Mouse (Mus musculus) mesoderm, embryonic 11.5 days (tissue): ENCODE data around the gene Sytl5.

Experiments
- DNase-seq: peaks from one replicate; pipeline ENCODE4 v3.0.0-alpha.2; 2012; ENCODE audit warnings: low read depth, low spot score

Gene Sytl5

GRCm38 (mm10) chrX:9885322-9885721, at the start of gene Sytl5:
Gene Sytl5, plus strand, starts transcription at chrX:9885622.
- no peak for DNase-seq

GRCm38 (mm10) chrX:9846628-9847027, 38.8 kb upstream of the Sytl5 start, which contains the start of gene Hypm:
Gene Hypm, plus strand, starts transcription at chrX:9846928.
- DNase-seq: no peak

- no peak for DNase-seq
Measured at GRCm38 (mm10) chrX:9849403-9849802, 36.0 kb upstream of the Sytl5 start, which contains the start of gene H2al3. Gene H2al3, plus strand, starts transcription at chrX:9849703.

GRCm38 (mm10) chrX:9861859-9862258, 23.6 kb upstream of the Sytl5 start:
- DNase-seq: no peak

- DNase-seq: no peak
Measured at GRCm38 (mm10) chrX:9875519-9875918, 9.9 kb upstream of the Sytl5 start.

- DNase-seq: no peak
Measured at GRCm38 (mm10) chrX:9909572-9909971, 24.1 kb downstream of the Sytl5 start.

GRCm38 (mm10) chrX:9933839-9934238, 48.4 kb downstream of the Sytl5 start:
- no peak for DNase-seq

GRCm38 (mm10) chrX:9984094-9984669, 98.8 kb downstream of the Sytl5 start:
- DNase-seq: no peak

- DNase-seq: no peak
Measured at GRCm38 (mm10) chrX:10000718-10001117, 115.3 kb downstream of the Sytl5 start.

GRCm38 (mm10) chrX:10005946-10006345, 120.5 kb downstream of the Sytl5 start:
- DNase-seq: no peak

- DNase-seq: no peak
Measured at GRCm38 (mm10) chrX:10007675-10008270, 122.4 kb downstream of the Sytl5 start.

- no peak for DNase-seq
Measured at GRCm38 (mm10) chrX:10010202-10010601, 124.8 kb downstream of the Sytl5 start.

- peak; percentile 2 for DNase-seq
Measured at GRCm38 (mm10) chrX:10034666-10035065, 149.2 kb downstream of the Sytl5 start.
